Mouse (Mus musculus): ENCODE measurements around the gene Wfikkn1. TPM values are rescaled to one million over a fixed set of nuclear protein-coding genes. Genes with fewer than 3 reads are reported as not detected.
A peak's percentile ranks its signal among the peaks of the same experiment; 100 is the strongest.

The Wfikkn1 gene
- 0.56 and 0.73 TPM in 2 replicates for polyA plus RNA-seq (2015; fragmentation: Nextera tagmentation; extraction: Ambion mirVana)

DNA sequence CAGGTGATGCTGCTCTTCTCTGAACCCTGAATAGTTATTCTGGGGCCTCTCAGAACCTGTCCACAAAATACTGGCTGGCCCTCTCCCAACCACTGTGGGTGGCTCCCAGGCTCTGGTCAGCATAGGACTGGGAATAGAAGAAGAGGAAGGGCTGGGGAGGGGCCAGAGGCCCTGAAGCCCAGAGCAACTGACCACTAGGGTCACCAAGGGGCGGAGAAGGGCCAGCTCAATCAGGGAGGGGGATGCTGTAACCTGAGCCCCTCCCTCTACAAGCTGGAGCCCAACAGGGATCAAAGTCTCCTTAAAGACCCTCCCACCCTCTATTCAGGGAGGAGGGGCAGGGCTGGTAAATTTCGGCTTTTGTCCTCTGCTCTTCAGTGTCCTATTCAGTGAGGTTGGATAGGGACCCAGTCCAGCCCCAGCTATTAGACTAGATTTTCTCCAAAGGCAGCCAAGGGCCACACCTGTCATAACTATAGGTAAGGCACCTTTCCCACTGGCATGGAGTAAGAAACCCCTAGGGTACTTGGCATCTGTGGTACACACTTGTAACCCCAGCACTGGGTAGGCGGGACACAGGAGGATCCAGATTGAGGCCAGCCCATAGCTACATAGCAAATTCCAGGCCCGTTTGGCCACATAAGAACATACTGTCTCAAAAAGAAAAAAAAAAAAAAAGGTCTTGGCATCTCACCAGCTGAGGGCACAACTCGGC lies at the start of gene Wfikkn1:
Gene Wfikkn1, minus strand, starts transcription at position 663 of the 715 bp plus-strand sequence.
- H3K9ac ChIP-seq: peak within 1 kb of the TSS; percentile 41
- WGBS: 30% methylated on average over 5 of the region's 5 CpGs

GRCm38 (mm10) chr17:25925348-25925747 lies 44.7 kb upstream of the Wfikkn1 start:
- Histone ChIP-seq H3K9ac (no peak overlapping the region), H3K9me3 (no peaks in the 10 kb centered on the region), H3K4me1 (0 out of 2 replicates have a peak, but pooled peaks cover 4% of the 10 kb centered on the region), H3K27ac (no peak overlapping the region), H3K36me3 (peaks cover 45% of the 10 kb centered on the region), H3K4me2 (no peak overlapping the region), H3K27me3 (no peaks in the 10 kb centered on the region), H3K4me3 (no peak overlapping the region)
- WGBS: 85% methylated on average over 2 of the region's 2 CpGs
- no peak for ATAC-seq (ENCODE audit: insufficient number of reproducible peaks, insufficient read depth, low FRiP score, low TSS enrichment, low read depth)

More for the DNA sequence above, at the start of gene Wfikkn1:
- no peak within 1 kb of the TSS for H3K4me3 ChIP-seq
- peaks cover 71% of the 10 kb centered on the region for H3K36me3 ChIP-seq
- H3K4me2 ChIP-seq: no peak within 1 kb of the TSS
- H3K27me3 ChIP-seq: no peaks in the 10 kb centered on the region
- ATAC-seq (ENCODE audit: insufficient number of reproducible peaks, insufficient read depth, low FRiP score, low TSS enrichment, low read depth): no peak
- H3K9me3 ChIP-seq: no peaks in the 10 kb centered on the region
- H3K27ac ChIP-seq: peak within 1 kb of the TSS; percentile 11; the same call in 1 of the 2 replicates
- peaks cover 30% of the 10 kb centered on the region for H3K4me1 ChIP-seq

DNA sequence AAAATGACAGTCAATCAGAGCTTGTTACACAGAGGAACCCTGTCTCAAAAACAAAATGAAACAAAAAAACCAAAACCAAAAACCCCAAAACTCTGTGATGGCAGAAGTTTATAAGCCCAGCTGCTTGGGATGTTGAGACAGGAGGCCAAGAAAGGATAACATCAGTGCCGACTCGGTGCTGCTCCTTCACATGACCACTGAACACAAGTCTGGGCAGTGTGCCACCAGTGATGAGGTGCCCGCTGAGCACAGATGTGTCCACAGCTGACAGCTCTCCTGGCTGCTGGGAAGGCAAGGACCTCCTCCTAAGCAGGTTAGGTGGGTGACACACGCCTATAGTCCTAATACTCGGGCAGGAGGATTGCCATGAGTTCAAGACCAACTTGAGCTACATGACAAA lies 41.5 kb upstream of the Wfikkn1 start:
- Histone ChIP-seq H3K4me3 (no peak overlapping the region), H3K27ac (no peak overlapping the region), H3K36me3 (peaks cover 29% of the 10 kb centered on the region), H3K4me1 (peaks cover 18% of the 10 kb centered on the region), H3K4me2 (no peak overlapping the region), H3K9me3 (no peaks in the 10 kb centered on the region), H3K9ac (no peak overlapping the region), H3K27me3 (no peaks in the 10 kb centered on the region)
- ATAC-seq (ENCODE audit: insufficient number of reproducible peaks, insufficient read depth, low FRiP score, low TSS enrichment, low read depth): no peak
- WGBS: 79% methylated on average over 5 of the region's 5 CpGs

DNA sequence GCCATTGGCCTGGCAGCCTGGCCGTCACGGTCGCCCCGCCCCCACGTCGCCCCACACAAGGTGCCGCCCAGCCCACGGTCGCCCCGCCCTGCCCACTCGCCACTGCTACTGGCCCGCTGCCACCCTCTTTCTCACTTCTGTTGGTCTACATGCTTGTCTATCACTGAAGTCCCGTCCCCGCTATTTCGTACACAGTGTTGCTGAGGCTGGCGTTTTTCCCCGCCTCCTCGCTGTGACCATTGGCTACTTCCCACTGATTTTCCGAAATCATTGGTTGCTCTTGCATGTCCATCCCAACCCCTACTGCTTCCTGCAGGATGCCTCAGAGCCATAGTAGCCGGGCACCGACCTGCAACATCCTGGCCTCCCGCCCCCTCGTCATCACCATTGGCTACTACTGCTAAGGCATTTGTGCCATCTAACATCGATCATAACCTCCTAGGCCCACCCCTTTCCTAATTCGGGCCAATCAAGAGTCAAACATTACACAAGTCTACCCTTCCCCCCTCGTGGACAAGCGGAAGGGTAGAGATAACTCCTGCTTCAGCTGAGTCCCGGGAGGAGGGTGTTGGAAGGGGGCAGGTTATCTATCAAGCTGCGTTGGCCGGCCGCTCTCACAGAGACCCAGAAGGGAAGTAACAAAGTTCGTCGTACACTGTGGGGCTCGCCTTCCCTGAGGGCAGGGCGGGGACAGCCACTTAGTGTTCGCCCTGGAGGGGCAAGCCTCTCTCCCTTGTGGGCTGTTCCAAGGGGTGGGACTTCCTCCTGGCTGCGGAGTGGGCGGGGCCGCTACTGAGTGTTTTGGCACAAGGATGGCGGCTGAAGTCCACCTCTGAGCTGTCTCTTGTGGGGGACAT lies 39.4 kb upstream of the Wfikkn1 start:
- peaks cover 18% of the 10 kb centered on the region for H3K4me1 ChIP-seq
- H3K27me3 ChIP-seq: no peaks in the 10 kb centered on the region
- no peaks in the 10 kb centered on the region for H3K9me3 ChIP-seq
- peak overlapping the region; percentile 92 for H3K9ac ChIP-seq
- under 1% methylated on average over 40 of the region's 40 CpGs for WGBS
- H3K4me3 ChIP-seq: peak overlapping the region; percentile 98
- peak overlapping the region; percentile 88 for H3K27ac ChIP-seq
- peak; percentile 98 for ATAC-seq (ENCODE audit: insufficient number of reproducible peaks, insufficient read depth, low FRiP score, low TSS enrichment, low read depth)
- peaks cover 24% of the 10 kb centered on the region for H3K36me3 ChIP-seq
- H3K4me2 ChIP-seq: peak overlapping the region; percentile 87

GRCm38 (mm10) chr17:25919144-25919785 lies 38.6 kb upstream of the Wfikkn1 start, which contains the start of gene Rab40c:
TSS of gene Rab40c (minus strand) at chr17:25919727.
- WGBS: under 1% methylated on average over 66 of the region's 78 CpGs
- H3K4me2 ChIP-seq: peak within 1 kb of the TSS; percentile 87
- no peaks in the 10 kb centered on the region for H3K9me3 ChIP-seq
- H3K4me1 ChIP-seq: peaks cover 18% of the 10 kb centered on the region
- H3K27ac ChIP-seq: peak within 1 kb of the TSS; percentile 88
- peaks cover 30% of the 10 kb centered on the region for H3K36me3 ChIP-seq
- ATAC-seq (ENCODE audit: insufficient number of reproducible peaks, insufficient read depth, low FRiP score, low TSS enrichment, low read depth): no peak
- peak within 1 kb of the TSS; percentile 98 for H3K4me3 ChIP-seq
- H3K9ac ChIP-seq: peak within 1 kb of the TSS; percentile 92
- H3K27me3 ChIP-seq: no peaks in the 10 kb centered on the region

DNA sequence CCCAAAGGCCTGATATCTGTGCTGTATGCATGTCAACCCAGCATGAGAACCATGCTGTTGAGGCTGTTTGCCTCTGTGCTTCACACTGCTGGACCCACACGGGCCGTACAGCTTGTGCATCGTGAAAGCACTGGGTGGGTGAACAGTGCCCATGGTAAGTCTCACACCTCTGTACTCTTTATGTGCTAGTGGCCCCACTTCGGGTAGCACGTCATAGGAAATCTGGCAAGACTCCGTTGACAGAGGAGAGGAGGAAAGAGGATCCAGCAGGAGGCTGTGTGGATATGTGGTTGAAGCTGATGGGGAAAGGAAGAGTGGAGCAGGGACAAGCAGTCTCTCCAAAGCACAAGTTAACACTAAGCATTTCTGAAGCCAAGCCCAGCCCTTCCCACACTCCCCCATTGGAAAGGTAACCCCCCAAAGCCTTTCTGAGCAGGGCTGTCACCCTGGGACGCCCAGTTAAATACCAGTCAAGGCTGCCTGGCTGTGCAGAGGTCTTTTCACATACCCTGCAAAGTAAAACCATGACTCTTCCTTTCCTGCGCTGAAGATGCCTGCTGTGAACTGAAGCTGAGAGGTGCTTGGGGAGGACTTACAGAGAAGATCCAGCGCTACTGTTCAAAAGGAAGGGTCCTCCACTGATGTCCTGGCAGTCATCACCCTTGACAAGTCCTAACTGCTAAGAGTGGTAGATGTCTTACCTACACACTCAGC lies 37.5 kb upstream of the Wfikkn1 start:
- Histone ChIP-seq H3K9me3 (no peaks in the 10 kb centered on the region), H3K9ac (peak overlapping the region; percentile 92), H3K27ac (no peak overlapping the region), H3K4me1 (peaks cover 18% of the 10 kb centered on the region), H3K27me3 (no peaks in the 10 kb centered on the region), H3K36me3 (peaks cover 33% of the 10 kb centered on the region), H3K4me3 (peak overlapping the region; percentile 98), H3K4me2 (peak overlapping the region; percentile 87)
- 81% methylated on average over 9 of the region's 9 CpGs for WGBS
- no peak for ATAC-seq (ENCODE audit: insufficient number of reproducible peaks, insufficient read depth, low FRiP score, low TSS enrichment, low read depth)

DNA sequence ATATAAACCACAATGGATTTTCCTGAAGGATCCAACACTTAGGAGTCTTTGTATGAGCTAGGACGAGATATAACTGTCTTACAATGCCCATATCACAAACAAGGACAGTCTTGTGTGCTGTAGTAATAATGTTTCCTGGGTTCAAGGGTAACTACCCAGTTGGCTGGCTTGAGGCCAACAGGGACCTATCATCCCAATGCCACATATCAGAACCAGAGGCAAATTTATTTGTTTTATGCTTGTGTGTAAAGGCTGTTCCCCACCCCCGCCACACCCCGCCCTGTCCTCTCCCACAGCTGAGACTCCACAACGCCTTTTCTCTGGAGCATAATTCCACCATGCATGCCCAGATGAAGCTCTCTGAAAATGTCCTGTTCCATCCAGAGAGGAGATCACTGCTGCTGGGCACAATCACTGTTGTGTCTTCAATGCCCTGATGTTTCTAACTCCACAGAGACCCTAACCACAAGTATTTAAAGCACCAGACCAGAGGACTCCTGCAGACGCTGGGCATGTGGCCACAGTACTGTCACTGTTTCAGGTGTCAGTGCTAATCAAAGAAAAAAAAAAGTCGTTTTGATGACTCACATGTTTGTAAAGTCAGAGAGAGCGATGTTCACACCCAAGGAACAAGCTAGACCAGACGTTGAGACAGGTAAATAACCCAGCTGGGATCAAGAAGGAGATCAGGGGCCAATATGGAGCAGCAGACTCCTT lies 36.4 kb upstream of the Wfikkn1 start:
- no peak overlapping the region for H3K4me2 ChIP-seq
- 86% methylated on average over 8 of the region's 8 CpGs for WGBS
- no peak for ATAC-seq (ENCODE audit: insufficient number of reproducible peaks, insufficient read depth, low FRiP score, low TSS enrichment, low read depth)
- 0 out of 2 replicates have a peak overlapping the region, but pooled peaks have one; percentile 4 for H3K4me3 ChIP-seq
- H3K27ac ChIP-seq: no peak overlapping the region
- H3K36me3 ChIP-seq: peaks cover 38% of the 10 kb centered on the region
- H3K27me3 ChIP-seq: no peaks in the 10 kb centered on the region
- no peaks in the 10 kb centered on the region for H3K9me3 ChIP-seq
- H3K4me1 ChIP-seq: peaks cover 18% of the 10 kb centered on the region
- H3K9ac ChIP-seq: no peak overlapping the region

- no peak overlapping the region for H3K9ac ChIP-seq
- H3K36me3 ChIP-seq: peaks cover 44% of the 10 kb centered on the region
- peaks cover 14% of the 10 kb centered on the region for H3K4me1 ChIP-seq
- H3K9me3 ChIP-seq: no peaks in the 10 kb centered on the region
- no peak for ATAC-seq (ENCODE audit: insufficient number of reproducible peaks, insufficient read depth, low FRiP score, low TSS enrichment, low read depth)
- WGBS: 82% methylated on average over 4 of the region's 4 CpGs
- no peak overlapping the region for H3K4me3 ChIP-seq
- H3K4me2 ChIP-seq: no peak overlapping the region
- no peaks in the 10 kb centered on the region for H3K27me3 ChIP-seq
- H3K27ac ChIP-seq: no peak overlapping the region
Observed at GRCm38 (mm10) chr17:25914295-25914694, 33.6 kb upstream of the Wfikkn1 start.

GRCm38 (mm10) chr17:25913877-25914275 lies 33.2 kb upstream of the Wfikkn1 start:
- WGBS: 78% methylated on average over 1 of the region's 1 CpGs
- H3K4me2 ChIP-seq: no peak overlapping the region
- no peak for ATAC-seq (ENCODE audit: insufficient number of reproducible peaks, insufficient read depth, low FRiP score, low TSS enrichment, low read depth)

GRCm38 (mm10) chr17:25913186-25913876 lies 32.7 kb upstream of the Wfikkn1 start:
- Histone ChIP-seq H3K4me1 (peaks cover 8% of the 10 kb centered on the region), H3K27me3 (no peaks in the 10 kb centered on the region), H3K9ac (no peak overlapping the region), H3K36me3 (peaks cover 44% of the 10 kb centered on the region), H3K27ac (no peak overlapping the region), H3K4me3 (no peak overlapping the region), H3K9me3 (no peaks in the 10 kb centered on the region), H3K4me2 (no peak overlapping the region)
- 87% methylated on average over 14 of the region's 14 CpGs for WGBS
- no peak for ATAC-seq (ENCODE audit: insufficient number of reproducible peaks, insufficient read depth, low FRiP score, low TSS enrichment, low read depth)

More at GRCm38 (mm10) chr17:25913877-25914275, 33.2 kb upstream of the Wfikkn1 start:
- Histone ChIP-seq H3K27me3 (no peaks in the 10 kb centered on the region), H3K4me3 (no peak overlapping the region), H3K9ac (no peak overlapping the region), H3K36me3 (peaks cover 44% of the 10 kb centered on the region), H3K4me1 (peaks cover 13% of the 10 kb centered on the region), H3K27ac (no peak overlapping the region), H3K9me3 (no peaks in the 10 kb centered on the region)

All from embryonic facial prominence, embryonic 13.5 days (tissue).